Mouse (Mus musculus) lung, postnatal 0 days (tissue): ENCODE measurements around the gene Grin1.

ENCODE experiments used
- CTCF ChIP-seq: IDR thresholded peaks from 2 replicates; pipeline ENCODE4 v1.5.1; 2016; ENCODE audit warnings: antibody characterized with exemption, mild to moderate bottlenecking
- EP300 ChIP-seq: IDR thresholded peaks from 2 replicates; pipeline ENCODE4 v1.6.1; 2016; ENCODE audit warnings: antibody characterized with exemption, mild to moderate bottlenecking, control low read depth

DNA sequence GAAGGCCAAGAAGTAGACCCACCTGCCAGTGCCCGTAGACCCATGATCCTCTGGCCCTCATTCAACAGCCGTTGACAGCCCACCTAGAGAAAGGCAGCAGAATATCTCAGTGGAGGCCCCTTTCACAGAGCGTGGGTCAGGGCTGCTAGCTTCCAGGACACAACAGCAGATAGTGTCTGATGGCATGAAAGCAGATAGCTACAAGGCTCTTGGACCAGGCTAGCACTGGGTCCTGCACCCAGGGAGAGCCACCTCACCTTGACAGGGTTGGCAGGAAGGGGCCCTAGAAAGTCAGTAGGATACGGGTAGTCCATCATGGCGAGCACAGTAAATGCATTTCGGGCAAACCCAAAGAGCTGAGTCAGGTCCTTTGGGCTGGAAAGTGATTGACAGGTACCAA is 35.2 kb upstream of the Grin1 start:
- TF ChIP-seq CTCF, result no peak
- TF ChIP-seq EP300, result no peak
